Mouse (Mus musculus): Measurements from ENCODE around the gene Cacnb3. TPM values are rescaled to one million over a fixed set of nuclear protein-coding genes. Genes with fewer than 3 reads are reported as not detected.

Cacnb3 gene
- polyA plus RNA-seq, 1 experiment from 2014 or later = 26.7 TPM

- no peak for ATAC-seq
- 79% methylated on average over 2 of the region's 2 CpGs for WGBS
- no peaks in the 10 kb centered on the region for H3K36me3 ChIP-seq
- no peak overlapping the region for H3K27ac ChIP-seq
- no peaks in the 10 kb centered on the region for H3K27me3 ChIP-seq (replicated peaks)
- no peak overlapping the region for H3K9ac ChIP-seq
- no peaks in the 10 kb centered on the region for H3K9me3 ChIP-seq
- no peak overlapping the region for H3K4me3 ChIP-seq (replicated peaks)
- H3K4me1 ChIP-seq (replicated peaks) = no peaks in the 10 kb centered on the region; the same call in 1 of the 2 replicates
- H3K4me2 ChIP-seq (replicated peaks) = no peak overlapping the region
Measured at GRCm38 (mm10) chr15:98689682-98690081, 59.0 kb downstream of the Cacnb3 start.

GRCm38 (mm10) chr15:98691486-98692147 lies 61.0 kb downstream of the Cacnb3 start:
- no peaks in the 10 kb centered on the region; the same call in 1 of the 2 replicates for H3K4me1 ChIP-seq (replicated peaks)
- no peak overlapping the region for H3K9ac ChIP-seq
- no peak overlapping the region for H3K4me3 ChIP-seq (replicated peaks)
- no peak overlapping the region for H3K4me2 ChIP-seq (replicated peaks)
- no peak for ATAC-seq
- peak overlapping the region; percentile 38; the same call in 1 of the 2 replicates for H3K27ac ChIP-seq
- WGBS = 63% methylated on average over 7 of the region's 7 CpGs
- no peaks in the 10 kb centered on the region for H3K36me3 ChIP-seq
- H3K9me3 ChIP-seq = no peaks in the 10 kb centered on the region
- no peaks in the 10 kb centered on the region for H3K27me3 ChIP-seq (replicated peaks)

GRCm38 (mm10) chr15:98692171-98692715 lies 61.6 kb downstream of the Cacnb3 start:
- H3K9ac ChIP-seq = no peak overlapping the region
- WGBS = 34% methylated on average over 11 of the region's 11 CpGs
- ATAC-seq = no peak
- no peaks in the 10 kb centered on the region; the same call in 1 of the 2 replicates for H3K4me1 ChIP-seq (replicated peaks)
- H3K27me3 ChIP-seq (replicated peaks) = no peaks in the 10 kb centered on the region
- no peaks in the 10 kb centered on the region for H3K9me3 ChIP-seq
- peak overlapping the region; percentile 38; the same call in 1 of the 2 replicates for H3K27ac ChIP-seq
- H3K4me2 ChIP-seq (replicated peaks) = no peak overlapping the region
- no peaks in the 10 kb centered on the region for H3K36me3 ChIP-seq
- no peak overlapping the region for H3K4me3 ChIP-seq (replicated peaks)

Other genes with a start within 250 kb of the Cacnb3 start
- not detected in 2 replicates for gene Olfr283, start 249.9 kb upstream of the Cacnb3 start, polyA plus RNA-seq (2015; fragmentation: Nextera tagmentation; extraction: Ambion mirVana)
- gene Olfr282, start 199.6 kb upstream of the Cacnb3 start, polyA plus RNA-seq (2015; fragmentation: Nextera tagmentation; extraction: Ambion mirVana) = not detected in 2 replicates
- not detected in 2 replicates for gene Olfr281, start 178.3 kb upstream of the Cacnb3 start, polyA plus RNA-seq (2015; fragmentation: Nextera tagmentation; extraction: Ambion mirVana)
- not detected in 2 replicates for gene OR5BS1P, start 160.9 kb upstream of the Cacnb3 start, polyA plus RNA-seq (2015; fragmentation: Nextera tagmentation; extraction: Ambion mirVana)
- gene Lalba, start 148.1 kb upstream of the Cacnb3 start, polyA plus RNA-seq (2015; fragmentation: Nextera tagmentation; extraction: Ambion mirVana) = 0.23 TPM in 1 of 2 replicates, not detected in the other
- not detected in 2 replicates for gene Olfr279, start 138.4 kb upstream of the Cacnb3 start, polyA plus RNA-seq (2015; fragmentation: Nextera tagmentation; extraction: Ambion mirVana)
- gene Kansl2, start 96.6 kb upstream of the Cacnb3 start, polyA plus RNA-seq (2015; fragmentation: Nextera tagmentation; extraction: Ambion mirVana) = 81.4 and 86.7 TPM in 2 replicates
- 42.4 and 44.9 TPM in 2 replicates for gene Ccnt1, start 59.9 kb upstream of the Cacnb3 start, polyA plus RNA-seq (2015; fragmentation: Nextera tagmentation; extraction: Ambion mirVana)
- gene 4930415O20Rik, start 59.8 kb upstream of the Cacnb3 start, polyA plus RNA-seq (2015; fragmentation: Nextera tagmentation; extraction: Ambion mirVana) = 0.77 TPM in 1 of 2 replicates, not detected in the other
- gene Adcy6, start 20.8 kb upstream of the Cacnb3 start, polyA plus RNA-seq (2015; fragmentation: Nextera tagmentation; extraction: Ambion mirVana) = 21.4 and 23.0 TPM in 2 replicates
- gene Ddx23, start 32.1 kb downstream of the Cacnb3 start, polyA plus RNA-seq (2015; fragmentation: Nextera tagmentation; extraction: Ambion mirVana) = 23.3 and 23.7 TPM in 2 replicates
- gene Rnd1, start 46.6 kb downstream of the Cacnb3 start, polyA plus RNA-seq (2015; fragmentation: Nextera tagmentation; extraction: Ambion mirVana) = 0.97 and 1.1 TPM in 2 replicates
- gene Ccdc65, start 77.4 kb downstream of the Cacnb3 start, polyA plus RNA-seq (2015; fragmentation: Nextera tagmentation; extraction: Ambion mirVana) = 0.67 and 0.92 TPM in 2 replicates
- 68.0 and 117 TPM in 2 replicates for gene Fkbp11, start 97.4 kb downstream of the Cacnb3 start, polyA plus RNA-seq (2015; fragmentation: Nextera tagmentation; extraction: Ambion mirVana)
- gene Arf3, start 132.4 kb downstream of the Cacnb3 start, polyA plus RNA-seq (2015; fragmentation: Nextera tagmentation; extraction: Ambion mirVana) = 39.8 and 43.6 TPM in 2 replicates
- not detected in 2 replicates for gene Wnt10b, start 147.3 kb downstream of the Cacnb3 start, polyA plus RNA-seq (2015; fragmentation: Nextera tagmentation; extraction: Ambion mirVana)
- gene Wnt1, start 159.0 kb downstream of the Cacnb3 start, polyA plus RNA-seq (2015; fragmentation: Nextera tagmentation; extraction: Ambion mirVana) = not detected in 2 replicates
- gene Ddn, start 178.7 kb downstream of the Cacnb3 start, polyA plus RNA-seq (2015; fragmentation: Nextera tagmentation; extraction: Ambion mirVana) = not detected in 2 replicates
- 88.3 and 89.0 TPM in 2 replicates for gene Prkag1, start 200.7 kb downstream of the Cacnb3 start, polyA plus RNA-seq (2015; fragmentation: Nextera tagmentation; extraction: Ambion mirVana)
- 9.6 and 10.4 TPM in 2 replicates for gene Kmt2d, start 240.4 kb downstream of the Cacnb3 start, polyA plus RNA-seq (2015; fragmentation: Nextera tagmentation; extraction: Ambion mirVana)